Mouse (Mus musculus): ENCODE results near the gene Tmem144. TPM values are rescaled to one million over a fixed set of nuclear protein-coding genes. Genes with fewer than 3 reads are reported as not detected.
A peak's percentile ranks its signal among the peaks of the same experiment; 100 is the strongest.

Gene Tmem144
- polyA plus RNA-seq, 1 experiment from 2014 or later = 3.8 TPM

DNA sequence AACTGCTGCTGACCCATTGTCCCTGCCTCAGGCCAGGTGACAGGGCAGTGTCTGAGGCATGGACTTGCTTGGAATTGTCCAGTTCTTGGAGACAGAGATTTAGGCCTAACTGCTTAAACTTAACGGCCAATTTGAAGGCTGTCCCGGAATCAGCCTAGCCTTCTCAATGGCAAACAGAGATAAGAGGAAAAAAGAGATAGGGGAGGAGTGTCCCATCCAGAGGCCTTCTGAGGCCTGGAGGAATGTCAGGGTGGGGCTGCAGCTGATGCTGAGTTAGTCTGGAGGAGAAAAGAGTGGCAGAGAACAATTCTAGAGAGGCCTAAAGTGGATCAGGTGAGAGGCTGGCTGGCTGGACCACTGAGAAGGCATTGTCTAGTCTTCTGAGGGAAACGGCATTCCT, 465 bp downstream of the Tmem144 start:
- no peaks in the 10 kb centered on the region for H3K9me3 ChIP-seq
- no peaks in the 10 kb centered on the region for H3K27me3 ChIP-seq
- H3K27ac ChIP-seq = no peak overlapping the region
- ATAC-seq (ENCODE audit: insufficient number of reproducible peaks, low FRiP score, low TSS enrichment, low read depth) = no peak
- H3K4me3 ChIP-seq = no peak overlapping the region
- no peak overlapping the region for H3K9ac ChIP-seq
- H3K4me2 ChIP-seq = no peak overlapping the region
- WGBS = 75% methylated on average over 3 of the region's 3 CpGs
- no peaks in the 10 kb centered on the region for H3K36me3 ChIP-seq
- H3K4me1 ChIP-seq = no peaks in the 10 kb centered on the region

GRCm38 (mm10) chr3:79850656-79851055, 1.9 kb downstream of the Tmem144 start:
- no peak overlapping the region for H3K27ac ChIP-seq
- H3K9ac ChIP-seq = no peak overlapping the region
- H3K4me2 ChIP-seq = no peak overlapping the region
- WGBS = 44% methylated on average over 6 of the region's 6 CpGs
- H3K4me1 ChIP-seq = no peaks in the 10 kb centered on the region
- no peak for ATAC-seq (ENCODE audit: insufficient number of reproducible peaks, low FRiP score, low TSS enrichment, low read depth)
- no peaks in the 10 kb centered on the region for H3K36me3 ChIP-seq
- H3K4me3 ChIP-seq = no peak overlapping the region
- H3K9me3 ChIP-seq = no peaks in the 10 kb centered on the region
- H3K27me3 ChIP-seq = no peaks in the 10 kb centered on the region

GRCm38 (mm10) chr3:79849621-79850020, 3.0 kb downstream of the Tmem144 start:
- ATAC-seq (ENCODE audit: insufficient number of reproducible peaks, low FRiP score, low TSS enrichment, low read depth) = no peak
- 75% methylated on average over 2 of the region's 2 CpGs for WGBS
- Histone ChIP-seq H3K27ac (no peak overlapping the region), H3K9me3 (no peaks in the 10 kb centered on the region), H3K27me3 (no peaks in the 10 kb centered on the region), H3K36me3 (no peaks in the 10 kb centered on the region), H3K9ac (no peak overlapping the region), H3K4me1 (no peaks in the 10 kb centered on the region), H3K4me2 (no peak overlapping the region), H3K4me3 (no peak overlapping the region)

GRCm38 (mm10) chr3:79848841-79849240, 3.7 kb downstream of the Tmem144 start:
- H3K27ac ChIP-seq = no peak overlapping the region
- no peak for ATAC-seq (ENCODE audit: insufficient number of reproducible peaks, low FRiP score, low TSS enrichment, low read depth)
- WGBS = 27% methylated on average over 4 of the region's 4 CpGs
- H3K36me3 ChIP-seq = no peaks in the 10 kb centered on the region
- no peaks in the 10 kb centered on the region for H3K27me3 ChIP-seq
- no peak overlapping the region for H3K9ac ChIP-seq
- no peak overlapping the region for H3K4me3 ChIP-seq
- no peak overlapping the region for H3K4me2 ChIP-seq
- H3K9me3 ChIP-seq = no peaks in the 10 kb centered on the region
- no peaks in the 10 kb centered on the region for H3K4me1 ChIP-seq

GRCm38 (mm10) chr3:79846633-79847032, 5.9 kb downstream of the Tmem144 start:
- no peaks in the 10 kb centered on the region for H3K9me3 ChIP-seq
- H3K27ac ChIP-seq = no peak overlapping the region
- no peaks in the 10 kb centered on the region for H3K27me3 ChIP-seq
- ATAC-seq (ENCODE audit: insufficient number of reproducible peaks, low FRiP score, low TSS enrichment, low read depth) = no peak
- H3K36me3 ChIP-seq = no peaks in the 10 kb centered on the region
- no peak overlapping the region for H3K4me2 ChIP-seq
- no peak overlapping the region for H3K4me3 ChIP-seq
- H3K9ac ChIP-seq = no peak overlapping the region
- 66% methylated on average over 5 of the region's 5 CpGs for whole genome bisulfite sequencing
- 0 out of 2 replicates have a peak, but pooled peaks cover 2% of the 10 kb centered on the region for H3K4me1 ChIP-seq

- no peak overlapping the region for H3K4me2 ChIP-seq
- WGBS = 87% methylated on average over 9 of the region's 9 CpGs
- no peak for ATAC-seq (ENCODE audit: insufficient number of reproducible peaks, low FRiP score, low TSS enrichment, low read depth)
- H3K27me3 ChIP-seq = no peaks in the 10 kb centered on the region
- H3K36me3 ChIP-seq = no peaks in the 10 kb centered on the region
- peaks cover 5% of the 10 kb centered on the region; the same call in 1 of the 2 replicates for H3K4me1 ChIP-seq
- H3K9me3 ChIP-seq = no peaks in the 10 kb centered on the region
- no peak overlapping the region for H3K4me3 ChIP-seq
- no peak overlapping the region for H3K9ac ChIP-seq
- no peak overlapping the region for H3K27ac ChIP-seq
Observed at GRCm38 (mm10) chr3:79843999-79844398, 8.6 kb downstream of the Tmem144 start.

GRCm38 (mm10) chr3:79842616-79843016, 10.0 kb downstream of the Tmem144 start:
- Histone ChIP-seq H3K4me1 (peaks cover 5% of the 10 kb centered on the region; the same call in 1 of the 2 replicates), H3K4me3 (peak overlapping the region; percentile 56), H3K9ac (peak overlapping the region; percentile 47; the same call in 1 of the 2 replicates), H3K9me3 (no peaks in the 10 kb centered on the region), H3K27me3 (no peaks in the 10 kb centered on the region), H3K36me3 (no peaks in the 10 kb centered on the region), H3K4me2 (peak overlapping the region; percentile 72), H3K27ac (peak overlapping the region; percentile 86)
- WGBS = under 1% methylated on average over 19 of the region's 19 CpGs
- peak; percentile 69 for ATAC-seq (ENCODE audit: insufficient number of reproducible peaks, low FRiP score, low TSS enrichment, low read depth)

DNA sequence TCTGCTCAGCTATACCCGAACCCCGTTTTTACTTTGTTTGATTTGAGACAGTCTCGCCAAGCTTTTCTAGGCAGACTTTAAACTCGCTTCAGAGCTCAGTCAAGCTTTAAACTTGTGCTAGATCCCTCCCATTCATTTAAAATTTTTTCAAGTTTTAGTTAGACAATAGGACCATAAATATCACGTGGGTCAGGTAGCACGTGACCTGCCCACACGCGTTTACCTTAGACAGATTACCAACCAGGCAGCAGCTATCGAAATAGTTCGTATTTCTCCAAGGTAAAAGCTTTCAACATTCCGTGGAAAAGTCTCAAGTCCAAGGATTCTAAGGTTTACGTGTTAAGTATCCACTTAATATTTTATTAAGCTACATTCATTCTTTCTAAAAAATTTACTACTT, 10.4 kb downstream of the Tmem144 start:
- Histone ChIP-seq H3K4me1 (peaks cover 5% of the 10 kb centered on the region; the same call in 1 of the 2 replicates), H3K4me3 (peak overlapping the region; percentile 56), H3K27me3 (no peaks in the 10 kb centered on the region), H3K9me3 (no peaks in the 10 kb centered on the region), H3K9ac (peak overlapping the region; percentile 47; the same call in 1 of the 2 replicates), H3K4me2 (peak overlapping the region; percentile 72), H3K27ac (peak overlapping the region; percentile 86), H3K36me3 (no peaks in the 10 kb centered on the region)
- WGBS = 7% methylated on average over 12 of the region's 12 CpGs
- no peak for ATAC-seq (ENCODE audit: insufficient number of reproducible peaks, low FRiP score, low TSS enrichment, low read depth)

DNA sequence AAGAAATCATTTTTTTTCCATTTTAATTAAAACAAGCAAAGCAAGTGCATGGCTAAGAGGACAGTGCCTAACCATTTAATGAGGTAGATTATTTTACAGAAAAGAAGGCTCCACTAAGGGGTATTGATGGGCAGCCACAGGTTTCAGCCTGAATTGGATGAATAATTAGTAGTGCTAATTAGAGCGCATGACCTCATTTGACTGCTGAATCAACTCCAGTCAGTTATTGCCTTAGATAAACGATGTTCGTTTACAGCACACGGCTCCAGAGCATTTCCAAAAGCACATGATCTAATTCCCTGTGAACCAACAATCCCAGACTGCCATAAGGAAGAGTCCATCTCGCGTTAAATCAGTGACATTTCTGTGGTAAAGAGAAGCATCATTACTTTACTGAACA, 11.1 kb downstream of the Tmem144 start:
- Histone ChIP-seq H3K27me3 (no peaks in the 10 kb centered on the region), H3K9me3 (no peaks in the 10 kb centered on the region), H3K27ac (no peak overlapping the region), H3K4me1 (peaks cover 5% of the 10 kb centered on the region; the same call in 1 of the 2 replicates), H3K9ac (no peak overlapping the region), H3K36me3 (no peaks in the 10 kb centered on the region), H3K4me3 (peak overlapping the region; percentile 56), H3K4me2 (peak overlapping the region; percentile 72)
- ATAC-seq (ENCODE audit: insufficient number of reproducible peaks, low FRiP score, low TSS enrichment, low read depth) = no peak
- WGBS = 63% methylated on average over 6 of the region's 6 CpGs

- Histone ChIP-seq H3K9ac (no peak overlapping the region), H3K9me3 (no peaks in the 10 kb centered on the region), H3K36me3 (no peaks in the 10 kb centered on the region), H3K4me1 (peaks cover 5% of the 10 kb centered on the region; the same call in 1 of the 2 replicates), H3K4me2 (no peak overlapping the region), H3K27me3 (no peaks in the 10 kb centered on the region), H3K27ac (no peak overlapping the region), H3K4me3 (no peak overlapping the region)
- WGBS = 46% methylated on average over 6 of the region's 6 CpGs
- no peak for ATAC-seq (ENCODE audit: insufficient number of reproducible peaks, low FRiP score, low TSS enrichment, low read depth)
Observed at GRCm38 (mm10) chr3:79838751-79839150, 13.8 kb downstream of the Tmem144 start.

DNA sequence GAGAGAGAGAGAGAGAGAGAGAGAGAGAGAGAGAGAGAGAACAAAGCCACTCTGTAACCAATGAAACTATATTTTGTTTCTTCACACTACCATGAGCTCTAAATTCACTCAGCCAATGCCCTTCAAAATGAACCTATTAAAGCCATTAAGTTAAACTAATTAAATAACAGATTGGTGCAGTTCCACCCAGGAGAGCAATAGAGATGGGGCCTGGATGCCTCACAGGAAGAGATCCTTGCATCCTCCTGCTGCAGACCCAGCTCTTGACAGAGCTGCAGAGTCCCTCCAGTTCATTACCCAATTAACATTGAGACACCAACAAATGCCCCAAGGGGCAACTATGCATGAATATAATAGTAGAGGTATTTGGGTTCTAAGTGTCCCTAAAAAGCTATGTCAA, 23.3 kb downstream of the Tmem144 start:
- H3K4me2 ChIP-seq = no peak overlapping the region
- ATAC-seq (ENCODE audit: insufficient number of reproducible peaks, low FRiP score, low TSS enrichment, low read depth) = no peak
- H3K9ac ChIP-seq = no peak overlapping the region
- H3K4me3 ChIP-seq = no peak overlapping the region
- no peak overlapping the region for H3K27ac ChIP-seq
- no peaks in the 10 kb centered on the region for H3K9me3 ChIP-seq
- no peaks in the 10 kb centered on the region for H3K36me3 ChIP-seq
- no peaks in the 10 kb centered on the region for H3K27me3 ChIP-seq
- no peaks in the 10 kb centered on the region for H3K4me1 ChIP-seq

GRCm38 (mm10) chr3:79825067-79825780, 27.3 kb downstream of the Tmem144 start:
- no peaks in the 10 kb centered on the region for H3K27me3 ChIP-seq
- no peaks in the 10 kb centered on the region for H3K9me3 ChIP-seq
- H3K27ac ChIP-seq = no peak overlapping the region
- no peaks in the 10 kb centered on the region for H3K4me1 ChIP-seq
- ATAC-seq (ENCODE audit: insufficient number of reproducible peaks, low FRiP score, low TSS enrichment, low read depth) = no peak
- WGBS = 86% methylated on average over 14 of the region's 14 CpGs
- H3K9ac ChIP-seq = no peak overlapping the region
- no peaks in the 10 kb centered on the region for H3K36me3 ChIP-seq
- no peak overlapping the region for H3K4me2 ChIP-seq
- no peak overlapping the region for H3K4me3 ChIP-seq
